Mouse (Mus musculus): ENCODE data around the gene Hlcs. TPM values are rescaled to one million over a fixed set of nuclear protein-coding genes. Genes with fewer than 3 reads are reported as not detected.

Gene Hlcs
- total and polyA plus RNA-seq, 2 experiments from 2014 or later, result 5.8 to 6.8 TPM

- no peaks in the 10 kb centered on the region for H3K4me1 ChIP-seq (ENCODE audit: insufficient read depth)
- ATAC-seq, result no peak
- TF ChIP-seq CTCF (IDR thresholded peaks at IDR 0.05; ENCODE audit: low read depth), result no peak
- no peaks in the 10 kb centered on the region for H3K9me3 ChIP-seq (ENCODE audit: low read length)
- WGBS, result 69% methylated on average over 17 of the region's 17 CpGs
- DNase-seq, result no peak
- no peak overlapping the region for H3K4me2 ChIP-seq (ENCODE audit: low read depth)
- H3K27ac ChIP-seq (ENCODE audit: low read depth, low read length), result no peak overlapping the region
- H3K27me3 ChIP-seq (ENCODE audit: insufficient read depth, low read length), result no peaks in the 10 kb centered on the region
- H3K9ac ChIP-seq, result no peak overlapping the region
- no peaks in the 10 kb centered on the region for H3K36me3 ChIP-seq (ENCODE audit: insufficient read depth)
- H3K4me3 ChIP-seq (ENCODE audit: low read depth, low read length), result no peak overlapping the region
Measured at GRCm38 (mm10) chr16:94246058-94246784, 67.2 kb downstream of the Hlcs start.

GRCm38 (mm10) chr16:94241126-94241525 lies 72.2 kb downstream of the Hlcs start:
- no peak for DNase-seq
- no peak overlapping the region for H3K4me2 ChIP-seq (ENCODE audit: low read depth)
- H3K27ac ChIP-seq (ENCODE audit: low read depth, low read length), result no peak overlapping the region
- no peaks in the 10 kb centered on the region for H3K27me3 ChIP-seq (ENCODE audit: insufficient read depth, low read length)
- H3K9ac ChIP-seq, result no peak overlapping the region
- H3K4me3 ChIP-seq (ENCODE audit: low read depth, low read length), result no peak overlapping the region
- 92% methylated on average over 10 of the region's 10 CpGs for WGBS
- peaks cover 5% of the 10 kb centered on the region; the same call in 1 of the 2 replicates for H3K4me1 ChIP-seq (ENCODE audit: insufficient read depth)
- no peaks in the 10 kb centered on the region for H3K36me3 ChIP-seq (ENCODE audit: insufficient read depth)
- H3K9me3 ChIP-seq (ENCODE audit: low read length), result no peaks in the 10 kb centered on the region
- no peak for ATAC-seq
- TF ChIP-seq CTCF (IDR thresholded peaks at IDR 0.05; ENCODE audit: low read depth), result no peak

GRCm38 (mm10) chr16:94240190-94240589 lies 73.2 kb downstream of the Hlcs start:
- Histone ChIP-seq H3K9ac (no peak overlapping the region), H3K36me3 (ENCODE audit: insufficient read depth) (no peaks in the 10 kb centered on the region), H3K4me3 (ENCODE audit: low read depth, low read length) (no peak overlapping the region), H3K9me3 (ENCODE audit: low read length) (no peaks in the 10 kb centered on the region), H3K27me3 (ENCODE audit: insufficient read depth, low read length) (no peaks in the 10 kb centered on the region), H3K4me2 (ENCODE audit: low read depth) (no peak overlapping the region), H3K27ac (ENCODE audit: low read depth, low read length) (no peak overlapping the region), H3K4me1 (ENCODE audit: insufficient read depth) (peaks cover 5% of the 10 kb centered on the region; the same call in 1 of the 2 replicates)
- WGBS, result 37% methylated on average over 2 of the region's 2 CpGs
- DNase-seq (no peak), ATAC-seq (no peak)
- TF ChIP-seq CTCF (IDR thresholded peaks at IDR 0.05; ENCODE audit: low read depth), result no peak

- Histone ChIP-seq H3K4me3 (ENCODE audit: low read depth, low read length) (no peak overlapping the region), H3K9ac (no peak overlapping the region), H3K4me2 (ENCODE audit: low read depth) (no peak overlapping the region), H3K4me1 (ENCODE audit: insufficient read depth) (peaks cover 5% of the 10 kb centered on the region; the same call in 1 of the 2 replicates), H3K27me3 (ENCODE audit: insufficient read depth, low read length) (no peaks in the 10 kb centered on the region), H3K27ac (ENCODE audit: low read depth, low read length) (no peak overlapping the region), H3K9me3 (ENCODE audit: low read length) (no peaks in the 10 kb centered on the region), H3K36me3 (ENCODE audit: insufficient read depth) (no peaks in the 10 kb centered on the region)
- ATAC-seq (no peak), DNase-seq (no peak)
- 83% methylated on average over 6 of the region's 6 CpGs for WGBS
- TF ChIP-seq CTCF (IDR thresholded peaks at IDR 0.05; ENCODE audit: low read depth), result no peak
Measured at GRCm38 (mm10) chr16:94239567-94239966, 73.8 kb downstream of the Hlcs start.

GRCm38 (mm10) chr16:94239146-94239545 lies 74.2 kb downstream of the Hlcs start:
- Histone ChIP-seq H3K27ac (ENCODE audit: low read depth, low read length) (no peak overlapping the region), H3K9ac (no peak overlapping the region), H3K4me2 (ENCODE audit: low read depth) (no peak overlapping the region), H3K4me1 (ENCODE audit: insufficient read depth) (peaks cover 5% of the 10 kb centered on the region; the same call in 1 of the 2 replicates), H3K27me3 (ENCODE audit: insufficient read depth, low read length) (no peaks in the 10 kb centered on the region), H3K9me3 (ENCODE audit: low read length) (no peaks in the 10 kb centered on the region), H3K4me3 (ENCODE audit: low read depth, low read length) (no peak overlapping the region), H3K36me3 (ENCODE audit: insufficient read depth) (no peaks in the 10 kb centered on the region)
- DNase-seq, result no peak
- no peak for ATAC-seq
- WGBS, result 93% methylated on average over 7 of the region's 7 CpGs
- TF ChIP-seq CTCF (IDR thresholded peaks at IDR 0.05; ENCODE audit: low read depth), result no peak

- Histone ChIP-seq H3K27me3 (ENCODE audit: insufficient read depth, low read length) (no peaks in the 10 kb centered on the region), H3K4me1 (ENCODE audit: insufficient read depth) (peaks cover 5% of the 10 kb centered on the region; the same call in 1 of the 2 replicates), H3K4me3 (ENCODE audit: low read depth, low read length) (no peak overlapping the region), H3K4me2 (ENCODE audit: low read depth) (0 out of 2 replicates have a peak overlapping the region, but pooled peaks have one; percentile 20), H3K36me3 (ENCODE audit: insufficient read depth) (no peaks in the 10 kb centered on the region), H3K27ac (ENCODE audit: low read depth, low read length) (no peak overlapping the region), H3K9me3 (ENCODE audit: low read length) (no peaks in the 10 kb centered on the region), H3K9ac (no peak overlapping the region)
- WGBS, result 62% methylated on average over 6 of the region's 6 CpGs
- TF ChIP-seq CTCF (IDR thresholded peaks at IDR 0.05; ENCODE audit: low read depth), result no peak
- DNase-seq (no peak), ATAC-seq (no peak)
Measured at GRCm38 (mm10) chr16:94237130-94237484, 76.3 kb downstream of the Hlcs start.
